Mouse (Mus musculus): Measurements from ENCODE around the gene Aff1. TPM values are rescaled to one million over a fixed set of nuclear protein-coding genes. Genes with fewer than 3 reads are reported as not detected.

Gene Aff1
- polyA plus RNA-seq, 1 experiment from 2014 or later = 2.1 TPM

GRCm38 (mm10) chr5:103788476-103788875, 96.3 kb downstream of the Aff1 start:
- H3K36me3 ChIP-seq (replicated peaks) = no peaks in the 10 kb centered on the region
- H3K27ac ChIP-seq = no peak overlapping the region
- 37% methylated on average over 6 of the region's 6 CpGs for WGBS
- H3K9ac ChIP-seq = no peak overlapping the region
- no peaks in the 10 kb centered on the region for H3K9me3 ChIP-seq
- no peak overlapping the region for H3K4me2 ChIP-seq
- no peaks in the 10 kb centered on the region for H3K4me1 ChIP-seq
- no peaks in the 10 kb centered on the region for H3K27me3 ChIP-seq (replicated peaks)
- no peak for ATAC-seq (replicated peaks)
- no peak overlapping the region for H3K4me3 ChIP-seq

- no peak overlapping the region for H3K4me2 ChIP-seq
- no peaks in the 10 kb centered on the region for H3K4me1 ChIP-seq
- WGBS = 31% methylated on average over 2 of the region's 2 CpGs
- no peaks in the 10 kb centered on the region for H3K36me3 ChIP-seq (replicated peaks)
- H3K9ac ChIP-seq = no peak overlapping the region
- no peak overlapping the region for H3K27ac ChIP-seq
- no peaks in the 10 kb centered on the region for H3K27me3 ChIP-seq (replicated peaks)
- no peak for ATAC-seq (replicated peaks)
- H3K4me3 ChIP-seq = no peak overlapping the region
- H3K9me3 ChIP-seq = no peaks in the 10 kb centered on the region
These were observed 96.8 kb downstream of the Aff1 start for GRCm38 (mm10) chr5:103788976-103789375.

GRCm38 (mm10) chr5:103789619-103790116, 97.5 kb downstream of the Aff1 start:
- no peak overlapping the region for H3K4me2 ChIP-seq
- H3K4me3 ChIP-seq = no peak overlapping the region
- H3K36me3 ChIP-seq (replicated peaks) = no peaks in the 10 kb centered on the region
- no peak overlapping the region for H3K9ac ChIP-seq
- no peak overlapping the region for H3K27ac ChIP-seq
- H3K9me3 ChIP-seq = no peaks in the 10 kb centered on the region
- no peaks in the 10 kb centered on the region for H3K27me3 ChIP-seq (replicated peaks)
- H3K4me1 ChIP-seq = no peaks in the 10 kb centered on the region
- no peak; the same call in 1 of the 2 replicates for ATAC-seq (replicated peaks)
- WGBS = 88% methylated on average over 9 of the region's 9 CpGs

- 90% methylated on average over 7 of the region's 7 CpGs for WGBS
- Histone ChIP-seq H3K4me1 (no peaks in the 10 kb centered on the region), H3K27me3 (replicated peaks) (no peaks in the 10 kb centered on the region), H3K4me3 (no peak overlapping the region), H3K9ac (no peak overlapping the region), H3K27ac (no peak overlapping the region), H3K9me3 (no peaks in the 10 kb centered on the region), H3K4me2 (no peak overlapping the region), H3K36me3 (replicated peaks) (no peaks in the 10 kb centered on the region)
- ATAC-seq (replicated peaks) = no peak
These were observed 99.6 kb downstream of the Aff1 start for GRCm38 (mm10) chr5:103791741-103792140.

- H3K9me3 ChIP-seq = no peaks in the 10 kb centered on the region
- no peaks in the 10 kb centered on the region for H3K36me3 ChIP-seq (replicated peaks)
- no peak overlapping the region for H3K4me3 ChIP-seq
- no peak overlapping the region for H3K9ac ChIP-seq
- H3K27ac ChIP-seq = no peak overlapping the region
- no peak overlapping the region for H3K4me2 ChIP-seq
- no peak for ATAC-seq (replicated peaks)
- peaks cover 9% of the 10 kb centered on the region for H3K4me1 ChIP-seq
- WGBS = 94% methylated on average over 5 of the region's 5 CpGs
- H3K27me3 ChIP-seq (replicated peaks) = no peaks in the 10 kb centered on the region
These were observed 102.9 kb downstream of the Aff1 start for GRCm38 (mm10) chr5:103795121-103795520.

- Histone ChIP-seq H3K4me2 (no peak overlapping the region), H3K4me3 (no peak overlapping the region), H3K9me3 (no peaks in the 10 kb centered on the region), H3K36me3 (replicated peaks) (no peaks in the 10 kb centered on the region), H3K27me3 (replicated peaks) (no peaks in the 10 kb centered on the region), H3K9ac (no peak overlapping the region), H3K4me1 (peaks cover 13% of the 10 kb centered on the region), H3K27ac (no peak overlapping the region)
- ATAC-seq (replicated peaks) = no peak
- 89% methylated on average over 3 of the region's 3 CpGs for WGBS
These were observed 103.9 kb downstream of the Aff1 start for GRCm38 (mm10) chr5:103796035-103796434.

- H3K9ac ChIP-seq = no peak overlapping the region
These were observed 105.6 kb downstream of the Aff1 start for GRCm38 (mm10) chr5:103797774-103798173.

GRCm38 (mm10) chr5:103799438-103799837, 107.3 kb downstream of the Aff1 start:
- H3K4me1 ChIP-seq = peaks cover 18% of the 10 kb centered on the region
- 79% methylated on average over 3 of the region's 3 CpGs for WGBS
- H3K4me2 ChIP-seq = no peak overlapping the region
- H3K36me3 ChIP-seq (replicated peaks) = no peaks in the 10 kb centered on the region
- no peak overlapping the region for H3K27ac ChIP-seq
- H3K9ac ChIP-seq = no peak overlapping the region
- ATAC-seq (replicated peaks) = no peak
- H3K9me3 ChIP-seq = no peaks in the 10 kb centered on the region
- H3K4me3 ChIP-seq = no peak overlapping the region
- H3K27me3 ChIP-seq (replicated peaks) = no peaks in the 10 kb centered on the region

More at GRCm38 (mm10) chr5:103797774-103798173, 105.6 kb downstream of the Aff1 start:
- H3K9me3 ChIP-seq = no peaks in the 10 kb centered on the region
- H3K36me3 ChIP-seq (replicated peaks) = no peaks in the 10 kb centered on the region
- no peak for ATAC-seq (replicated peaks)
- H3K27ac ChIP-seq = no peak overlapping the region
- H3K4me2 ChIP-seq = no peak overlapping the region
- 55% methylated on average over 10 of the region's 10 CpGs for WGBS
- no peak overlapping the region for H3K4me3 ChIP-seq
- H3K4me1 ChIP-seq = peaks cover 13% of the 10 kb centered on the region
- no peaks in the 10 kb centered on the region for H3K27me3 ChIP-seq (replicated peaks)

- Histone ChIP-seq H3K27me3 (replicated peaks) (no peaks in the 10 kb centered on the region), H3K27ac (no peak overlapping the region), H3K4me3 (no peak overlapping the region), H3K4me1 (peaks cover 18% of the 10 kb centered on the region), H3K4me2 (no peak overlapping the region), H3K36me3 (replicated peaks) (no peaks in the 10 kb centered on the region), H3K9me3 (no peaks in the 10 kb centered on the region), H3K9ac (no peak overlapping the region; the same call in 1 of the 2 replicates)
- no peak for ATAC-seq (replicated peaks)
- WGBS = 36% methylated on average over 5 of the region's 5 CpGs
These were observed 107.8 kb downstream of the Aff1 start for GRCm38 (mm10) chr5:103800009-103800408.

- no peak overlapping the region for H3K4me2 ChIP-seq
- H3K4me1 ChIP-seq = peaks cover 12% of the 10 kb centered on the region
- H3K9ac ChIP-seq = no peak overlapping the region
- no peaks in the 10 kb centered on the region for H3K27me3 ChIP-seq (replicated peaks)
- no peaks in the 10 kb centered on the region for H3K9me3 ChIP-seq
- no peaks in the 10 kb centered on the region for H3K36me3 ChIP-seq (replicated peaks)
- no peak for ATAC-seq (replicated peaks)
- no peak overlapping the region for H3K27ac ChIP-seq
- H3K4me3 ChIP-seq = no peak overlapping the region
- WGBS = 56% methylated on average over 5 of the region's 5 CpGs
These were observed 111.2 kb downstream of the Aff1 start for GRCm38 (mm10) chr5:103803386-103803785.

GRCm38 (mm10) chr5:103803927-103804590, 111.9 kb downstream of the Aff1 start:
- H3K27ac ChIP-seq = no peak overlapping the region; the same call in 1 of the 2 replicates
- H3K4me2 ChIP-seq = no peak overlapping the region
- H3K9me3 ChIP-seq = no peaks in the 10 kb centered on the region
- H3K27me3 ChIP-seq (replicated peaks) = no peaks in the 10 kb centered on the region
- H3K9ac ChIP-seq = no peak overlapping the region
- H3K36me3 ChIP-seq (replicated peaks) = no peaks in the 10 kb centered on the region
- no peak overlapping the region for H3K4me3 ChIP-seq
- H3K4me1 ChIP-seq = peaks cover 12% of the 10 kb centered on the region
- WGBS = 14% methylated on average over 8 of the region's 8 CpGs
- peak; percentile 70; the same call in 1 of the 2 replicates for ATAC-seq (replicated peaks)

GRCm38 (mm10) chr5:103806851-103807578, 114.8 kb downstream of the Aff1 start:
- Histone ChIP-seq H3K4me3 (no peak overlapping the region), H3K4me2 (no peak overlapping the region), H3K9me3 (no peaks in the 10 kb centered on the region), H3K4me1 (peaks cover 6% of the 10 kb centered on the region), H3K36me3 (replicated peaks) (no peaks in the 10 kb centered on the region), H3K27ac (no peak overlapping the region), H3K27me3 (replicated peaks) (no peaks in the 10 kb centered on the region), H3K9ac (no peak overlapping the region)
- WGBS = 84% methylated on average over 17 of the region's 17 CpGs
- no peak for ATAC-seq (replicated peaks)
